Mouse (Mus musculus): ENCODE data around the gene Cdk19. TPM values are rescaled to one million over a fixed set of nuclear protein-coding genes. Genes with fewer than 3 reads are reported as not detected.

Gene Cdk19
- polyA plus RNA-seq, 1 experiment, result not detected

DNA sequence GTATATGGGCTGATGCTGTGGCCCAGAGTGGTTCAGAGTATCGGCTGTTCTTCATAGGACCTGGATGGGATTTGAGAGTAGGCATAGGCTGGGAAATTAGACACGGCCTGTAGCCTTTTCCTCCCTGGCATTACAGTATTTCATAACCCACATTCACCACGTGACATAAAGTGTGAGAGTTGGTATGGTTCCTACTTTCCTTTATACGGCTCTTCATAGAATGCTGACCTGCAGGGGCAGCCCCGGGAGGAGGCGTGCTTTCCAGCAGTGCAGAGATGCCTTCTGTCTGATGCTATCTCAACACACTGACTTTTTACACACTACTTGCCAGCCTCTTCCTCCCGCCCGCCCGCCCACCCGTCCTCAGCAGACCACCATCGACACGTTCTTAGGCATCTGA, 96.0 kb downstream of the Cdk19 start:
- H3K4me3 ChIP-seq (ENCODE audit: insufficient read depth, low read depth, low read length), result no peak overlapping the region
- TF ChIP-seq POLR2A (IDR thresholded peaks at IDR 0.05; ENCODE audit: insufficient read depth, low read depth, low read length) (no peak), CTCF (IDR thresholded peaks at IDR 0.05; ENCODE audit: insufficient read depth, low read depth, low read length) (no peak)
- H3K4me1 ChIP-seq (ENCODE audit: control insufficient read depth, insufficient read depth, low read length), result peaks cover 2% of the 10 kb centered on the region; the same call in 1 of the 2 replicates
- WGBS, result 77% methylated on average over 12 of the region's 12 CpGs
- H3K27ac ChIP-seq (ENCODE audit: insufficient read depth, low read depth, low read length), result no peak overlapping the region

DNA sequence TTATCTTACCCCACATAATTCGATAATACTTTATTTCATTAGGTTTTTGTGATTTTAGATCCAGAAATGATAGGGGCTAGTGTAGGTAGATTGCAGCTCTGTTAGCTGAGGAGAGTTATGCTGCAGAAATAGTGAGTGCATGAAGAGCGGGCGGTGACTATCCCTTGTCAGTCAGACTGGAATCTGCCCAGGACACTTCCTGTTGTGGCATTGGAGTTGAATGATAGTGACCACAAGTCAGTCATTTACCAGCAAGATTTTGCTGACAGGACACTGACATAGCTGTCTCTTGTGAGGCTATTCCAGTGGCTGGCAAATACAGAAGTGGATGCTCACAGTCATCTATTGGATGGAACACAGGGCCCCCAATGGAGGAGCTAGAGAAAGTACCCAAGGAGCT, 97.8 kb downstream of the Cdk19 start:
- TF ChIP-seq CTCF (IDR thresholded peaks at IDR 0.05; ENCODE audit: insufficient read depth, low read depth, low read length), result no peak
- TF ChIP-seq POLR2A (IDR thresholded peaks at IDR 0.05; ENCODE audit: insufficient read depth, low read depth, low read length), result no peak
- H3K27ac ChIP-seq (ENCODE audit: insufficient read depth, low read depth, low read length), result no peak overlapping the region
- no peak overlapping the region for H3K4me3 ChIP-seq (ENCODE audit: insufficient read depth, low read depth, low read length)
- peaks cover 5% of the 10 kb centered on the region for H3K4me1 ChIP-seq (ENCODE audit: control insufficient read depth, insufficient read depth, low read length)
- WGBS, result 99% methylated on average over 3 of the region's 3 CpGs

DNA sequence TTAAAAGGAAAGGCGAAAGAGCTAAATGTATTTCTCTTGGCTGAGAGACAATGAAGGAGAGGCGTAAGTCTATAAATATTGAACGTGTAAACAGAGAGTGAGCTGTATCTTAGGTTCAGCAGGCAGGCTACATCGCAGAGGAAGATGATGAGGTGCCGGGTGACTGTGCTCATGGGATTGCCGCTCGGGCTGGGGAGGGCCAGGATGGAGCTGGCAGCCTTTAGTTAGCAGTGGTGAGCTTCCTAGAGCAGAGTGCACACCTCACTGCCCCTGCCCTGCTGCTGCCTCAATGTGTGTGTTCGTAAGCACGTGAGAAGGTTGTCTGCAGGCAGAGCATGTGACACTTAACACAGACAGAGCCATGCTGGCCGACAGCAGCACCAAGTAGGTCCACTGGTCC, 101.4 kb downstream of the Cdk19 start:
- Histone ChIP-seq H3K27ac (ENCODE audit: insufficient read depth, low read depth, low read length) (no peak overlapping the region), H3K4me1 (ENCODE audit: control insufficient read depth, insufficient read depth, low read length) (peaks cover 12% of the 10 kb centered on the region), H3K4me3 (ENCODE audit: insufficient read depth, low read depth, low read length) (no peak overlapping the region)
- 83% methylated on average over 10 of the region's 10 CpGs for WGBS
- TF ChIP-seq POLR2A (IDR thresholded peaks at IDR 0.05; ENCODE audit: insufficient read depth, low read depth, low read length) (no peak), CTCF (IDR thresholded peaks at IDR 0.05; ENCODE audit: insufficient read depth, low read depth, low read length) (no peak)

DNA sequence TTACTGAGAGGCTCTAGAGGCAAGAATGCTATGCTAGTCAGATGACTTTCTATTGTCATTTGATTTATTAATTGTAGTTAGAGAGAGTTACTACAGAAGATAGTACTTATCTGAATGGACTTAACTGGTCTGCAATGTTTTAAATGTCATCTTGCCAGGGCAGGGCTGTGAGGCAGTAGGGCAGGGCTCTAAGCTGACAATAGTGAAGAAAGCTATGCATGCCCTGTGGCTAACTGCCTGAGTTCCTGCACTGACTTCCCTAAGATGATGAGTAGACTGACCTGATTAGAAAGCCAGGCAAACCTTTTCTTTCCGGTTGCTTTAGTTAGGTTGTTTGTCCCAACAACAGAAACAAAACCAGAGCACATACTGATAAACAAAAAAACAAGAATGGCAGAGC, 102.7 kb downstream of the Cdk19 start:
- Histone ChIP-seq H3K27ac (ENCODE audit: insufficient read depth, low read depth, low read length) (no peak overlapping the region), H3K4me3 (ENCODE audit: insufficient read depth, low read depth, low read length) (no peak overlapping the region), H3K4me1 (ENCODE audit: control insufficient read depth, insufficient read depth, low read length) (peaks cover 13% of the 10 kb centered on the region)
- WGBS, result 88% methylated on average over 1 of the region's 1 CpGs
- TF ChIP-seq POLR2A (IDR thresholded peaks at IDR 0.05; ENCODE audit: insufficient read depth, low read depth, low read length) (no peak), CTCF (IDR thresholded peaks at IDR 0.05; ENCODE audit: insufficient read depth, low read depth, low read length) (no peak)

DNA sequence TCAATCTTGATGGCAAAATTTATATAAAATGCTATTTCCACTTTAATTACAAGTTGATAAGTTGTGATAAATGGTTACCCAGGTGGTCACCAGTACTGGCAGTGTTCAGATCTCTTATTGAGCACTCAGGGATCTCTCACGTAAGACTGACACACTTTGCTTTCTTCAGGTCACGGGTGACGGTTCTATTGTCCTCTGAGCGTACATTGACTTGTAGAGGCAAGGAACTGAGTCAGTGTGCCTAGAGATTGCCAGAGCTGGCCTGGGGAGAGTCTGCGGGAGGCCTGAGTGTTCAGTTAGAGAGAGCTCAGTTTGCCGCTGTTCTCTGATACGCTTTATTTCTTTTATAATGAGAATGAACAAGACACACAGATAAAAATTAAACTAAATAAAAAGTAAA, 104.0 kb downstream of the Cdk19 start:
- Histone ChIP-seq H3K4me1 (ENCODE audit: control insufficient read depth, insufficient read depth, low read length) (peaks cover 21% of the 10 kb centered on the region), H3K27ac (ENCODE audit: insufficient read depth, low read depth, low read length) (peak overlapping the region; percentile 60; the same call in 1 of the 2 replicates), H3K4me3 (ENCODE audit: insufficient read depth, low read depth, low read length) (no peak overlapping the region)
- TF ChIP-seq POLR2A (IDR thresholded peaks at IDR 0.05; ENCODE audit: insufficient read depth, low read depth, low read length) (no peak), CTCF (IDR thresholded peaks at IDR 0.05; ENCODE audit: insufficient read depth, low read depth, low read length) (no peak)
- 45% methylated on average over 7 of the region's 7 CpGs for WGBS

DNA sequence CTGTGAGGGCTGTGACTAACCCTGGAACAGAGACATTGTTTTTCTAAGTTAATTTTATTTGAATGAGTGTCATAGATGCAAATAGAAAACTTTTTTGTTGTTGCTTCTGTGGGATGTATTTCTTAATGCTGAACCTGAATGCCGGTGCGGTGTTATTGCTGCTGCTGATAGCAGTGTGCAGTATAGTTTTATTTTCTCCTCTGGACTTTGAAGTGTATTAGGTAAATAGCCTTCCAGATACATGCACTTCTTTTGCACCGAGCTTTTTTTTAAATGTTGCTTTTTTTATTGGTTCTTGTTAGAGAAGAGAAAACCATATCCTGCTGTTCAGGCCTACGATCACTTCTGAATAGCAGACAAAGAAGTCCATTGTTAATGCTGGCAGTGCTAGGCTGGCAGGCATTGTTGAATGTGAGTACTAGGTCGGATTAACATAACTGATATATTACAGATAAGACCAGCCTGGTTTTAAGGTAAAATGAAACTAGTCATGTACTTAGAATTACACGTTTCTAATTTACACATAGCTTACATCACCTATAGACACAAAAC, 104.5 kb downstream of the Cdk19 start:
- no peak overlapping the region for H3K27ac ChIP-seq (ENCODE audit: insufficient read depth, low read depth, low read length)
- peaks cover 19% of the 10 kb centered on the region for H3K4me1 ChIP-seq (ENCODE audit: control insufficient read depth, insufficient read depth, low read length)
- no peak overlapping the region for H3K4me3 ChIP-seq (ENCODE audit: insufficient read depth, low read depth, low read length)
- no peak for TF ChIP-seq CTCF (IDR thresholded peaks at IDR 0.05; ENCODE audit: insufficient read depth, low read depth, low read length)
- TF ChIP-seq POLR2A (IDR thresholded peaks at IDR 0.05; ENCODE audit: insufficient read depth, low read depth, low read length), result no peak
- WGBS, result 33% methylated on average over 6 of the region's 6 CpGs

DNA sequence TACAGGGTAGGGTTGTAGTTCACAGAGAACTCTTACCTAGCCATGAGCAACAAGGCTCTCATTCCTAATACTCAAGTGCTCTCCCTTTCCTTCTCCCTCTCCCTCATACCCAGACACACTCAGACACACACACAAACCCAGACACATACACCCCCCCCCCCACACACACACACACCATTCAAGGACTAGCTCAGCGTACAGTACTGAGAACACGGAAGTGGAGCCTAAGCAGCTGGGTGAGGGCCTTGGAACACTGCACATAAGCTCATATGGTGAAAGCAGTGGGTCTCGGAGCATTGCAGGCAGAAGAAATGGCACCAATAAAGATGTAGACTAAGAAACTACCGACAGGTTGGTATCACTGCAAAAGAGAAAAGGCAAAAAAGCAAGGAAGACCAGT, 105.2 kb downstream of the Cdk19 start:
- Histone ChIP-seq H3K27ac (ENCODE audit: insufficient read depth, low read depth, low read length) (peak overlapping the region; percentile 85), H3K4me3 (ENCODE audit: insufficient read depth, low read depth, low read length) (no peak overlapping the region), H3K4me1 (ENCODE audit: control insufficient read depth, insufficient read depth, low read length) (peaks cover 19% of the 10 kb centered on the region)
- TF ChIP-seq CTCF (IDR thresholded peaks at IDR 0.05; ENCODE audit: insufficient read depth, low read depth, low read length), result no peak
- no peak for TF ChIP-seq POLR2A (IDR thresholded peaks at IDR 0.05; ENCODE audit: insufficient read depth, low read depth, low read length)
- 85% methylated on average over 4 of the region's 4 CpGs for whole genome bisulfite sequencing

DNA sequence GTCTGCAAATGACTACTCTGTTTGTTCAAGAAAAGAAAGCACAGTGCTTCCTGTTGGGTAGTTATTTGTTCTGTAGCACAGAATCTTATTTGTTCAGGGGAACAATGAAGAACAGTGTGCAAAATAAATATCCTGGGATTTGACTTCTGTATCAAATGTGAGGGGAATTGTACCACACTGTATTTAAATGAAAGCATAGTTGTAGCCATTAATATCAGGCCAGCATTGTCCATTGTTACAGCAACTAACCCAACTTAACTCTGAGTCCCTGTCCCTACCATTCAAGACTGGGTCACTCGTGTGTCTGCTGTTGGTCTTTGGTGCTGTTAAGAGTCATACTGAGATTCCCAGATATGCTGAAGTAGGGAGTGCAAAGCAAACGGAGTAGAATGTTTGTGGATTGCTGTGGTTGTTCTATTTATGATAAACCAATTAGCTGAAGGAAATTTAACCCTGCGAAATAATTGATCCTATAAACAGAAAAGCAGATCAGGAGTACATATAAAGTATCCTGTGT, 106.8 kb downstream of the Cdk19 start:
- H3K4me3 ChIP-seq (ENCODE audit: insufficient read depth, low read depth, low read length), result no peak overlapping the region
- peak overlapping the region; percentile 93 for H3K27ac ChIP-seq (ENCODE audit: insufficient read depth, low read depth, low read length)
- TF ChIP-seq POLR2A (IDR thresholded peaks at IDR 0.05; ENCODE audit: insufficient read depth, low read depth, low read length) (no peak), CTCF (IDR thresholded peaks at IDR 0.05; ENCODE audit: insufficient read depth, low read depth, low read length) (no peak)
- WGBS, result 19% methylated on average over 3 of the region's 3 CpGs
- H3K4me1 ChIP-seq (ENCODE audit: control insufficient read depth, insufficient read depth, low read length), result peaks cover 16% of the 10 kb centered on the region

DNA sequence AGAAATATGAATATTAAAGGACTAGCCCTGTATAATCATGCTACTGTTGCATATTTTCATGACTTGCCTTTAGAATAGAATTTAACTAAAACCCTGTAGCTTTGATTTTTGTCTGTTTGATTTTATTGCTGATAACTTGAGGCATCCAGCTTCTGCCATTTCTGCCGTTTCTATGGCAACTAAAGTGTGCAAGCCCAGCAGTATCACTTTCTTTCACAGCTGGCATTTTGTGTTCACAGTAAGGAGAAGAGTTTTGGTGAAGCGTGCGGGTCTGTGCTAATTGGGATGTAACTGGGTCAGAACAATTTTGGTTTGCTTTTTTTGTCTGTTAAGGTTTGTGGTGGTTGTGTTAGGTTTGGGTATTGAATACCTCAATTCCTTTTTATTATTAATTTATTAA, 107.3 kb downstream of the Cdk19 start:
- TF ChIP-seq CTCF (IDR thresholded peaks at IDR 0.05; ENCODE audit: insufficient read depth, low read depth, low read length) (no peak), POLR2A (IDR thresholded peaks at IDR 0.05; ENCODE audit: insufficient read depth, low read depth, low read length) (no peak)
- 9% methylated on average over 3 of the region's 3 CpGs for WGBS
- H3K4me3 ChIP-seq (ENCODE audit: insufficient read depth, low read depth, low read length), result no peak overlapping the region
- H3K4me1 ChIP-seq (ENCODE audit: control insufficient read depth, insufficient read depth, low read length), result peaks cover 16% of the 10 kb centered on the region
- peak overlapping the region; percentile 56; the same call in 1 of the 2 replicates for H3K27ac ChIP-seq (ENCODE audit: insufficient read depth, low read depth, low read length)
